Mouse (Mus musculus): ENCODE data around the gene Stpg4.

Stpg4 gene

DNA sequence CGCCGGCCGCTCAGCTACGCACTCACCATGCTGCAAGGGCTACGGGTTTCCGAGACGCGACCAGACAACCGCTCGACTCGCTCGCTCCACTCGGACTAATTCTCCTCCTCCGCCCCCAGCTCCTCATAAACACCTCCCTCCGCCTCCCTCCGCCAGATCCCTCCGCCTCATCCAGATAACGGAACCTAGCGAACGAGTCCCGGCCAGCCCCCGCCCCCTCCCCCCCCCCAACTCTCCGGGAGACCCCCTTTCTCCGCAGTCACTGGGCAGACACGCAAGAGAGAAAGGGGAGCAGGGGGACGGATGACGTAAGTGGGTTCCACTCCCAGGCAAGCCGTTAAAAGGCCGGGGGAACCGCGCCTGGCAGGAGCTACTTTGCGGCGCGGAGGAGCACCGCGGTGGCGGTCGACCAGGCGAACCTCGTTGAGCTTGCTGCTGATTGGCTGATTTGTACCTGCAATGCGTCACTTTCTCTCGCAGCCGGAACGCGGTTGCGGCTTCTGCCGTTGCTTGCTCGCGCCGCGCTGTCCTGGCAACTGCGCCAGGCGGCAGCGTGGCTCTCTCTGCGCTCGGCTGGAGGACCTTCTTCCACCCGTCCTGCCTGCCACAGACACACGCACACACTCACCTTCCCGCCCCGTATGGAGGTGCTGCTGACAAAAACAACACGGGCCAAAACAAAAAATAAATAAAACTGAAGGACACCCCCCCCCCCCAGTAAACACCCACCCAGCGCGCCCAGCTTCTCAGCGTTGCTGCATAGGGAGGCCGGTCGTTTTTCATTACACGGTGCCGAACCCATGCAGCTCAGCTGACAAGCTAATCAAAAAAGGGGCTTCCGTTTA lies 19.4 kb upstream of the Stpg4 start, which contains the start of gene Calm2:
Calm2 (minus strand) TSS at position 169 of the 845 bp plus-strand sequence.
- DNase-seq (ENCODE audit: low spot score), result peak; percentile 98

DNA sequence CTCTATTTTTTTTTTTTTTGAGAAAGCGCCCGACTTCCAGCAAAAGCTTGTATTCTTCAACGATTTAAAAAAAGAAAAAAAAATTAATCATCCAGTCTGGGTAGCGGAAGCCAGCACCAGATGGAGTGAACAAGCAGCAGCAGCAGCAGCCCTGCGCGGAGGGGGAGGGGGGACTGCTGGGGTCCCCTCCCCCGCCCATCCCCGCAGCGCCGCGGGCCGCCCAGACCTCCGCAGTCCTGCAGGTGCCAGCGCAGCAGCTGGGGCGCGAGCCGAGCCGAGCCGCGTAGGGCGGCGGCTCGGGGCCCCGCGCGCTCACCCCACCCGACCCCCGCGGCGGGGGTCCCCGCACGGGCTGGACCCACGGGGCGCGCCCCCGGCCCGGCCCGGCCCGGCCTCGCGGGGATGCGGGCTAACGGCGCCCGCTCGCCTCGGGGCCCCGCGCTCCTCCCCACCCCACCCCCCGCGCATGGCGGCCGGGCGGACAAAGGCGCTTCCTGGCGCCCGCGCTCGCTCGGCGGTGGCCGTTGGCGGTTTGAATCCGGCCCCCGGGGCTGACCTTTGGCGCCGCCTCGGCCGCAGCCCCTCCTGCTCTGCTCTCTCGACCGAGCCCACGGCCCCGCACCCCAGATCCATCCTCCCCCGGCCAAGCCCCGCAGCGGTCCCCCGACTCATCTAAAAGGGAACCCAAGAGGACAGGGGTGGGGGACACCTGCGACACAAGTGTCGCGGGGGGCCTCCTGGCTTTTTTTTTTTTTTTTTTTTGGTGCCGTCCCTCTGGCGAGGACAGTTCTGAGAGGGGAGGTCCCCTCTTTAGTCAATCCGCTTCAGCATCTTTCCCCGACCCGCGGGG lies 18.6 kb upstream of the Stpg4 start:
- peak; percentile 84 for DNase-seq (ENCODE audit: low spot score)

DNA sequence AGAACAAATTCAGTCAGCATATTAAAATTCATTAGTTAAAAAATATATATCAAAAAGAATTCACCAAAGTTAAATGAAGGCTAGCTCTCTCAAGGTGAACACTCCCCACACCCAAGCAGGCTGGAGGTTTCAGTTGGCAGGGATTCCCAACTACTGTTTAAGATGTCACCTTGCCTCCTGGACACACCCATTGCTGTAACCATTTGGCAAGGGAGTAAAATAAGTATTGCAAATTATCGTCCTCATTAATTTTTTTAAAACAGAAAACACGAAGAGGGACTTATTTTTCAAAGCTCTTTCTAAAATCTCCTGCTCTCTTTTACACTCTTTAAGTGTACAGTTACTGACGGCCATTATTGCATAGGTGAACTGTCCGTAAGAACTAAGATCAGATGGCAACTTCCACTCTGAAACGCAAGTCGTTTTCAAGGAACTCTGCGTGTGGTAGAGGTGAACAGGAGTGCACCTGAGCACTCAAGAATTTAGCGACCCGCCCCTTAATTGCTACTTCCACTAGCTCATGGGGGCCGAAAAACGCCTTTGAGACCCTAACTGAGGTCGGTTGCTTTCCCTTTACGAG lies 17.9 kb upstream of the Stpg4 start:
- DNase-seq (ENCODE audit: low spot score), result no peak

DNA sequence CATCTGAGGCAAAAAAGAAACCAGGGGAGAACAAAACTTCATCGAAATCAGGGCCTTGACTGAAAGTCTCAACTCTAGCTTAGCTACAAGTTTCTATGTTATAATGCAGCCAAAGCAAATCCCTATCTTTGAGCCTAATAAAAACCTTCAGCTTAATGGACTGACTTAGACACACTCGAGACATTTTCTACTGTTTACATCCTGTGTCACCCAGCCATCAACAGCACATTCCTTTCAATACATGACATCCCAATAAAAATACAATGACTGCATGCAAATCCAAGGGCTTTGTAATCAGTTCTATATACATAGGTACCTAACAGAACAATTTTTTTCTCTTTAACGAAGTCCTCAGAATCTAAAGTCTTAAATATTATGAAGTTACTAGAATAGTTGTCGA lies 17.2 kb upstream of the Stpg4 start:
- no peak for DNase-seq (ENCODE audit: low spot score)

DNA sequence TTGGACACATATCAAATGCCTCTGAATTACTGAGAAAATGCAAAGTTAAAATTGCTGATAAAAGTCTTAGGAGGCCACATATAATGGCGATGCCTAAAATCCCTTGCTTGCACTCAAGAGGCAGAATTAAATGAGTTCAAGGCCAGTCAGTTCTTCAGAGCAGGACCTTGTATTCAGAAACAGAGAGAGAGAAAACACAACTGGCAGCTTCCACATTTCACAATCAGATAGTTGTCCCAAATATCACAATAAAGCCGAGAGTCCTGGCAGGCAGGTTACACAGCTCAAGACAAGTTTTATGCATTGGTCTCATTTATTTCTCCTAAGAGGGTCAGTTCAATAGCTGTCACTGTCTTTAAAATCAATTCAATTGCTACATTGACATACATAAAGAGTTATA lies 14.0 kb upstream of the Stpg4 start:
- no peak for DNase-seq (ENCODE audit: low spot score)

DNA sequence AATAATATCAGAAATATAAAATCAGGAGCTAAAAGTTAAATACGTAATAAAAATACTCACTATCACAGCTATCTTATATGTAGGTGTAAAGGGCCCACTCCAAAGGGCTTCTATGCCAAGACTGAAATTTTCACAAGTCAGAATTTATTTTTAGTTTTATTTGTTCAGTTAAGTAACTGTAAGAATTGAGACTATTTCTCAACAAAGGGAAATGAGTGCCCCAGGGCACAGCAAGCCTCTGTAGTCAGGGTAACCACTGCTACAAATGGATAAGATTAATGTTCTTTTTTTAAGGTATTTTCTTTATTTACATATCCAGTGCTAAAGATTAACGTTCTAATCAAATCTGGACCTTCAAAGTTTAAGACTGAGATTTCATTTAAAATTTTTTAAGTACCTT lies 11.9 kb upstream of the Stpg4 start:
- DNase-seq (ENCODE audit: low spot score), result no peak

DNA sequence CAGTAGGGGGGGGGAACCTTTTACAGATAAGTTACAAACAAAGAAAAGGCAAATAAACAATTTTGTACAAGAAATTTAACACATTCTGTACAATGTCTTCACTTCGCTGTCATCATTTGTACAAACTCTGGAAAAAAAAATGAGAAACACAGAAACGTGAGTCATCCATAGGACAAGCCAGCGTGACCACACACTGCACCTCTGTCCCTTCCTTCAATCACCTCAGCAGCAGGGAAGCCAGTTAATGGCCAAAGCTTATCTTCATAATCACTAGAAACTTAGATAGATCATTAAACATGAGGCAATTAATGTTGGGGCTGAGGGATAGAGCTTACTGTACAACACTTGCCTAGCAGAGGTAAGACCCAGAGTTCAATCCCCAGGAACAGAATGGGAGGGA lies 6.4 kb upstream of the Stpg4 start:
- no peak for DNase-seq (ENCODE audit: low spot score)

DNA sequence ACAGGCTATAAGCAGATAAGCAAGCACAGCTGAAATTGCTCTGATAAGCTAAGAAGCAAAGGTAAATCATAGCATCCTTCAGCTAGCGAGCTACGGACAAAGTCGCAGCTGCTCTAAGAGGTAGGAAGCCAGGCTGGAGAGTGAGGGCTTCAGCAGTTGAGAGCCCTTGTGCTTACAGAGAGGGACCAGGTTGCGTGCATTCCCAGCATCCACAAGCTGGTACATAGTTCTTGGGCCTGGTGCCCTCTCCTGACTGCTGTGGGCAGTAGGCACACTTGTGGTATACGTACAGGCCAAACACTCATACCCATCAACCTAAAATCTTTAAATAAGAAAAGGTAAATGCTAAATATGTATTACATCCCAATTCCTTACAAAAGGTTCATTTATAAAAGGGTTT lies 5.2 kb upstream of the Stpg4 start:
- DNase-seq (ENCODE audit: low spot score), result no peak

DNA sequence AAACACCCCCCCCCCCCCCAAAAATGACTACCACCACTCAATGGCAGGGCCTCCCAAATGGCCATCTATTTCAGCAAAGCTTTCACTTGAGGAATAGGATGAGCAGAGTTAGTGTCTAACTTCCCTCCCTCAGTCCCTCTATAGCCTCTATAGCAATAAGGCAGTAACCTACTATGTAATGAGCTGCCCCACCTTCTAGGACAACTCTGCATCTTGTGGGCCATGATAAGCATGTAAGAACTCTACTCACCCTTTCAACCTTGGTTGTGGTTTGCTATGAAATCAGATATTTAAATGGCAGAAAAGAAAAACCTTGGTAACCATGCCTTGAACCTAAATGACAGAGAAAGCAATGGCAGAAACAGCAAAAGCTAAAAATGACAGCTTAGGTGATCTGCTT lies 4.8 kb upstream of the Stpg4 start:
- DNase-seq (ENCODE audit: low spot score), result no peak

DNA sequence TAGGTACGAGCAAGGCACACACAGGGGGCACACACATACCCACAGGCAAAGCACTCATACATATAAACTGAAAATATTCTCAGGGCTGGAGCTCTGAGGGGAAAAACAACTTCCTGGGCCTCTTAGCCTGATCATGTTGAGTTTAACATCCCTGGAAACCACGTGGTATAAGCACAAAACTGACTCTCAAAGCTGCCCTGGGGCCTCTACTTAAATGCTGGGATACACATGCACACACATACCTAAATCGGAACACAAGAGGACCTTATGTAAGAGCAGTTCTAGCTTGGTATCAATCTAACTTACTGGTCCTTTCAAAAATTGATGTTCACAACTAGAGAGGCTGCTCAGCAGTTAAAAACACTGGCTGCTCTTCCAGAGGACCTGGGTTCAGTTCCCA lies 1.9 kb upstream of the Stpg4 start:
- DNase-seq (ENCODE audit: low spot score), result no peak

DNA sequence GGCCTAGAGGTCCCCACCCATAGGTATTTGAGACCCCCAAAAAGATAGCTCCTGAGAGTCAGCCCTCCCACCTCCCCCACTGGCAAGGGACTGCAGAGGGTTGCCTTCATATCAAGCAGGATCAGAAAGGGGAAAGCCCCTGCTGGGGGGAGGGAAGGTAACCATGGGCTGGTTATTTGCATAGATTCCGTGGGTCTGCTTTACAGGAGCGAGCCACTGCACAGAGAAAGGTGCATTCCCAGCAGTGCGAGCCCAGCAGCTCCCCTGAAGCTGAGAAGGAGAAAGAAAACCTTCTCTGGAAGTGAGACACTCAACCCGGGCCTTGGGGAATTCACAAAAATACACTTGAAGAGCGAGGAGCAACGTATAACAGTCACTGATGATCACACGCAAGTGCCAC lies 9.5 kb downstream of the Stpg4 start:
- no peak for DNase-seq (ENCODE audit: low spot score)

DNA sequence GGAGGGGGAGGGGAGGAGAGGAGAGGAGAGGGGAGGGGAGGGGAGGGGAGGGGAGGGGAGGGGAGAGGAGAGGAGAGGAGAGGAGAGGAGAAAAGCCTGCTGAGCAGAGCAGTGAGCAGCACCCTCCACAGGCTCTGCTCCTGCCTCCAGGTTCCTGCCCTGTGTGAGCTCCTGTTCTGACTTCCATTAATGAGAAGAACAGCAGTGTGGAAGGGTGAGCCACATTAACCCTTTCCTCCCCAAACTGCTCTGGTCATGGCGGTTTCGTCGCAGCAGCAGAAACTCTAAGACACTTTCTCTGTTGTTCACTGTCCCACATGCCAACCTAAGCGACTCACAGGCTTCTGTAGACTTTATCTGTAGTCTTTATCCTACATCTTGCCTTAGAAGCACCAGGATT lies 20.9 kb downstream of the Stpg4 start:
- DNase-seq (ENCODE audit: low spot score), result no peak

DNA sequence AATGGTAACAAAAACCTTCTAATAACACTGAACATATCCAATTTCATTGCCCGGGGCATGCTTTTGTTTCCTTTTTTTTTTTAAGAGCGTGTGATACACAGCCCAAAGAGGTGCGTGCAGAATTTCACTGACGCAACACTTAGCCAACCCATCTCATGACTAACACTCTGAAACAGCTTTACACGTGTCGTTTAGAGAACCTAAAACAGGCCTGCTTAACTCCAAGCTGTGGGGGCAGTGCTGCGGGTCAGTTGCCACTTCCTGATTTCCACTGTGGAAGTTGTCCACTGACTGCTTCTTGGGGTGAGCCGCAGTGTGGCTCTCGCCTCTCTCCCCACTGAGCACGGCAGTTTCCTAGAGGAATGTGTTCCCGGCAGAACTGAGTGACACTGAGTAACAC lies 22.0 kb downstream of the Stpg4 start:
- DNase-seq (ENCODE audit: low spot score), result no peak

DNA sequence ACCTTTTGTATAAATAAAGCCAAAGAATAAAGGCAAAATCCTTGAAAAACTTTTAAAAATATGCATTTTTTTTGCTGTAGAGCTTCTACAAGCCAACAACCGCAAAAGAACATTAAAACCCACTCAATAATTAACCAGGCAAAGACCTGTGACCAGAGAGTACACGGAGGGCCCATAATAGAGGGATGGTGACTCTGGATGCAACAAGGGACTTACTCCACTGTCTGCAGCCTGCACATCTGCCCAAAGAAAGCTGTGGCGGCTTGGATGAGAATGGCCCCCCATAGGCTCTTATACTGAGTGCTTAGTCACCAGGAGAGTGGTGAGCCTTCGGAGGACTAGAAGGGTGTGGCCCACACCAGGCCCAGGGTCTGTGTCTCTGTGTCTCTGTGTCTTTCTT lies 24.1 kb downstream of the Stpg4 start:
- DNase-seq (ENCODE audit: low spot score), result no peak

DNA sequence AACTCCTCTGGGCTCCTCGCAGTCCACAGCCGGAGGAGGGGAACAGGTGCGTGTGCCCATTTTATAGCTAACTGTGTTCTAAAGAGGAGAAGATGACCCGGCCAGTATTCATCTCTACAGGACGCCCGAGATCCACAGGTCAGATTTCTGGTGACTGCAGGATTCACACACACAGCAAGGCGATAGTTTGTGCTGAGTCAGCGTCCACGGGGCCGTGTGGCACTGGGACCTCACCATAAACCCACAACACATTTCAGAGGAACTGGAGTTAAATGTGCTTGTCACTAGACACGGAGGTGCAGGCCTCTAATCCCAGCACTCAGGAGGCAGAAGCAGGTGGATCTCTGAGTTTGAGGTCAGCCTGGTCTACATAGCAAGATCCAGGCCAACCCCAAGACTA lies 25.1 kb downstream of the Stpg4 start:
- DNase-seq (ENCODE audit: low spot score), result no peak

DNA sequence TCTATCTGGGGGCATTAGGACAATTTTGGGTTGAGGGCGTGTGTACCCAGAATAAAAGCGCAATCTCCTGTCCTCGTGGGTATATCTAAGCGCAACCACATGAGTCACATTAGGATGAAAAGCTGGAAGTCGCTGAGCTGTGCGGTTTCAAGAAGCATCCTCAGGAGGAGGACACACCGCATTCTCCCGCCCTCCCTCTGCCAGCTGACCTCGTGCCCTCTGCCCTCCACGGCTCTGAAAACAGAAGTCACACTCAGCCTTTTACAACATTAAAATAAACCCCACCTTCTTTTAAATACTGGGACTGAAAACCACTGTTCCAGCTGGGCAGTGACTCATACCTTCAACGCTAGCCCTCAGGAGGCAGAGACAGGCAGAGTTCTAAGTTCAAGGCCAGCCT lies 30.5 kb downstream of the Stpg4 start:
- DNase-seq (ENCODE audit: low spot score), result no peak

DNA sequence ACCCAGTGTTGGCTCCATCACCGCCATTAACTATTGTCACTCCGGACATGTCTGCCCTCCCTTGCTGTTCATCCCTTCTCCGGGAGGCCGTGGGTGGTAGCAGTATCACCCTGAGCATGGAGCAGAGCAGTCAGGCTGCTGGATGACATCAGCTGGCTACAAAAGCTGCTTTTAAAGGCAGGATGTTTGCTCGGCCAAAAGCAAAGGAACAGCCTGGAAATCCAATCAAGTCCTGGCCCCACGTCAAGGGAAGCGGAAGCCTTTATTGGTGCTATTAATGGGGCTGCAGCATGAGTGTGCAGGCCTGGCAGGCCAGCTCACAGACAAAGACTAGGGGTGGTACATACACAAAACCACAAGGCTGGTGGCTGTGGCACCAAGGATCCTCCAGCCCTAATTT lies 36.3 kb downstream of the Stpg4 start:
- DNase-seq (ENCODE audit: low spot score), result no peak

DNA sequence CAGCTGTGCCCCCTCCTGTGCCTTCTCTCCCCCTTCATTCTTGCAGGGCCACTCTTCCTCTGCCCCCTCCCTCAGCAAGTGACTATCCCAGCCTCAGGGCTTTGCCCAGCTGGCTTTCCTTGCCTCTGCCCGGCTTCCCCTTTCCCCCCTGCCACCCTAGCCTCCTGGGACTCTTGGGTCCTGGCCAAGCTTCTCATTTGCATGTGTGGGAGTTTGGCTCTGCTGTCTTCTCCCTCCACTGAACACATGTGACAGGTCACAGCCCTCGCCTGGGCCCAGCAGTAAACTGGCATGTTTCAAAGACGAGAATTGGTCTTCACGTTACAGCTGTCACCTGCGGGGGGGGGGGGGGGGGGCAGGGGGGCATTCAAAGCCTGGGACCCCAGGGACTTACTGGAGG lies 40.5 kb downstream of the Stpg4 start:
- DNase-seq (ENCODE audit: low spot score), result no peak

DNA sequence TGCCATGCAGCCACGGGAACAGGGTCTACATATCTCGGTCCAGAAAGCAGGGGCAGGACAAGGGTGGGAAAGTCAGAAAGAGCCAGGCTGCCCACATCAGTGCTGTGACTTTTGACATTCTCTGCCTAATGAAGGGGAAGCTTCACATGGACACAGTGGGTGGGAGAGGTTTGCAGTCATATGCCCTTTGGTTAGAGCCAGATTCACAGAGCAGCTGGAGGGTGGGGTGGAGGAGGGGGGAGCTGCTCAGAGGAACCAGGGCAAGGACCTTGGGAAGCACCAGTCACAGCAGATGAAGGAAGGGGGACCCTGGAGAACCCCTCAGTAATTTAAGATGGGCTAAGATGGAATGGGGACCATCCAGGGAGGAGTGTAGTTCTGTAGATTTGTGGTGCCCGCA lies 41.7 kb downstream of the Stpg4 start:
- DNase-seq (ENCODE audit: low spot score), result no peak

DNA sequence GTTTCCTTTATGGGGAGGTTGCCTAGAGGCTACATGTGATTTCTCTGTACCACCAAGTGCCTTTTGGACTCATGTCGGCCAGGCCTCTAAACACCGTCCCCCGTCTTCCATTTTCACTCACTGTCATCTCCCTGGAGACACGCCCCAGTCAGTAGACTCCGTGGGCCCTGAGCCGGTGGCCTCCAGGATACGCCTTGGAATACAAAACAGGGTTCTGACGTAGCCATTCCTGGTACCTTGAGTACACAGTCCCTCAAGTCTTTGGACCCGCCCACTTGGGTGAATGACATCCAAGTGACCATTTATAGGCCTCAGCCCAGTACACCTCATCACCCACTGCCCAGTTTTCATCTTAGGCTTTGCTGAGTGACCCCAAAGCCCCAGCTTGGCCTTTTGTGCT lies 46.9 kb downstream of the Stpg4 start:
- no peak for DNase-seq (ENCODE audit: low spot score)

DNA sequence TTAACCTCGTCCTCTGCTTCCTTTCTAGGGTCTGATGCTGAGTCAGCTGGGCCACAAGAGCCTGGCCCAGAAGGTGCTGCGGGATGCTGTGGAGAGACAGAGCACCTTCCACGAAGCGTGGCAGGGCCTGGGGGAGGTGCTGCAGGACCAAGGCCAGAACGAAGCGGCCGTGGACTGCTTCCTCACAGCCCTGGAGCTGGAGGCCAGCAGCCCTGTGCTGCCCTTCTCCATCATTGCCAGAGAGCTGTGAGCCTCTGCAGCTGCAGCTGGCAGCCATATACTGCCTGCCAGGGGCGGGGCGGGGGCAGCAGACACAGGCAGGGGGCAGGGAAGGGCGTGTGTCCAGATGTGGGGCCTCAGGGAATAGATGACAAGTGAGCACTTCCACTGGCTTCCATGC lies 47.7 kb downstream of the Stpg4 start:
- DNase-seq (ENCODE audit: low spot score), result peak; percentile 51

DNA sequence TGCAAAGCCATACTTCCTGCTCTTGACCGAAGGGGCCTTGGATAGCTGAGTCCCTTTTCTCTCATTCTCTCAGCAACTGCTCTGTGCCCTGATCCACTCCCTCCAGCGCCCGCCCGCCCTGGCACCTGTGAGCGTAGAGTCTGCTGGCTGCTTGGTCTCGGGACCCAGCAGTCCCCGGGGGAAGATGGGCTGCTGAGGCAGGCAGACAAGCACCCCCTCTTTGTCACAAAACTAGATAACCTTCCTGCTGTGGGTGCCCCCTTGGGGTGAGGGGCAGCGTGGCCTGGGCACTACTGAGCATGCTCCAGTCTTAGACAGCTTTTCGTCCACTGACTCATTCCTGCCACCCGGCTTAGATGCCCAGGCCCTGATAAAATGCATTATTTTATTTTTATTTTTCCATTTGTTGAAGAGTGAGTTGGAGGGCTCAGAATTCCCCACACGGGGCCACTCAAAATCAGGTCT lies 48.3 kb downstream of the Stpg4 start:
- DNase-seq (ENCODE audit: low spot score), result no peak
